Mouse (Mus musculus) myocyte (in vitro differentiated cells): ENCODE results near the gene Pakap. TPM values are rescaled to one million over a fixed set of nuclear protein-coding genes. Genes with fewer than 3 reads are reported as not detected.

Source experiments
- H3K27me3 ChIP-seq: one replicate; pipeline ENCODE4 v1.6.1; 2011; ENCODE audit not compliant: control insufficient read depth, insufficient read depth, insufficient read length
- H3K36me3 ChIP-seq: one replicate; pipeline ENCODE4 v1.6.1; 2011; ENCODE audit not compliant: control insufficient read depth, insufficient read depth
- H3K4me2 ChIP-seq: one replicate; pipeline ENCODE4 v1.6.1; 2011; ENCODE audit warnings: low read depth, control low read depth
- H3K4me3 ChIP-seq: one replicate; pipeline ENCODE4 v1.5.1; 2011; ENCODE audit warnings: mild to moderate bottlenecking, control low read depth, moderate library complexity
- H3K79me2 ChIP-seq: one replicate; pipeline ENCODE4 v1.6.1; 2011; ENCODE audit not compliant: control insufficient read depth, insufficient read depth
- H3ac ChIP-seq: one replicate; pipeline ENCODE4 v1.6.1; 2011; ENCODE audit not compliant: control insufficient read depth, insufficient read length
- CEBPB ChIP-seq: IDR thresholded peaks from 2 replicates; pipeline ENCODE4 v1.6.1; 2011; ENCODE audit warnings: mild to moderate bottlenecking, moderate library complexity; ENCODE audit not compliant: poor library complexity, insufficient read depth, severe bottlenecking
- E2F4 ChIP-seq: IDR thresholded peaks from one replicate; pipeline ENCODE4 v1.6.1; 2011; ENCODE audit warnings: mild to moderate bottlenecking, control low read depth, moderate library complexity; ENCODE audit not compliant: insufficient read depth
- MAX ChIP-seq: IDR thresholded peaks from one replicate; pipeline ENCODE4 v1.6.1; 2011; ENCODE audit warnings: low read depth, mild to moderate bottlenecking, control low read depth
- MYOD1 ChIP-seq, 3 experiments: IDR thresholded peaks; one replicate each; pipeline ENCODE4 v1.6.1; 2011; ENCODE audit warnings: control low read depth in 2 of 3, low read depth in 2 of 3, mild to moderate bottlenecking in 2 of 3, moderate library complexity in 1 of 3; ENCODE audit not compliant: insufficient read length in 2 of 3, control insufficient read depth in 1 of 3
- MYOG ChIP-seq, 3 experiments: IDR thresholded peaks; one replicate each; pipeline ENCODE4 v1.6.1; 2011; ENCODE audit warnings: control low read depth in 2 of 3, low read depth in 2 of 3, mild to moderate bottlenecking in 2 of 3; ENCODE audit not compliant: insufficient read length in 2 of 3, control insufficient read depth in 1 of 3, insufficient read depth in 1 of 3
- POLR2A ChIP-seq: IDR thresholded peaks from one replicate; pipeline ENCODE4 v1.6.1; 2011; ENCODE audit warnings: low read depth, mild to moderate bottlenecking, control low read depth, moderate library complexity; ENCODE audit not compliant: insufficient read length
- POLR2AphosphoS2 ChIP-seq: IDR thresholded peaks from one replicate; pipeline ENCODE4 v1.6.1; 2011; ENCODE audit warnings: low read depth, control low read depth; ENCODE audit not compliant: insufficient read length
- REST ChIP-seq: IDR thresholded peaks from one replicate; pipeline ENCODE4 v1.6.1; 2011; ENCODE audit warnings: mild to moderate bottlenecking, control low read depth, moderate library complexity; ENCODE audit not compliant: insufficient read depth, insufficient read length
- SRF ChIP-seq: IDR thresholded peaks from one replicate; pipeline ENCODE4 v1.6.1; 2011; ENCODE audit warnings: low read depth; ENCODE audit not compliant: control insufficient read depth, insufficient read length
- TCF12 ChIP-seq: IDR thresholded peaks from one replicate; pipeline ENCODE4 v1.6.1; 2011; ENCODE audit warnings: mild to moderate bottlenecking, control low read depth; ENCODE audit not compliant: poor library complexity, insufficient read depth, severe bottlenecking
- TCF3 ChIP-seq: IDR thresholded peaks from one replicate; pipeline ENCODE4 v1.6.1; 2011; ENCODE audit warnings: low read depth, control low read depth; ENCODE audit not compliant: insufficient read length
- USF1 ChIP-seq: IDR thresholded peaks from one replicate; pipeline ENCODE4 v1.6.1; 2011; ENCODE audit warnings: low read depth, mild to moderate bottlenecking, control low read depth, moderate library complexity
- polyA plus RNA-seq: library from polyadenylated mRNA; unstranded; fragments of >200 nt; fragmentation: generic; extraction: Trizol; gene quantifications from one replicate; pipeline ENCODE4 v1.2.1, GENCODE M21; 2012; ENCODE audit warnings: missing spikeins

Pakap gene
- polyA plus RNA-seq, 1 experiment = 6.5 TPM

DNA sequence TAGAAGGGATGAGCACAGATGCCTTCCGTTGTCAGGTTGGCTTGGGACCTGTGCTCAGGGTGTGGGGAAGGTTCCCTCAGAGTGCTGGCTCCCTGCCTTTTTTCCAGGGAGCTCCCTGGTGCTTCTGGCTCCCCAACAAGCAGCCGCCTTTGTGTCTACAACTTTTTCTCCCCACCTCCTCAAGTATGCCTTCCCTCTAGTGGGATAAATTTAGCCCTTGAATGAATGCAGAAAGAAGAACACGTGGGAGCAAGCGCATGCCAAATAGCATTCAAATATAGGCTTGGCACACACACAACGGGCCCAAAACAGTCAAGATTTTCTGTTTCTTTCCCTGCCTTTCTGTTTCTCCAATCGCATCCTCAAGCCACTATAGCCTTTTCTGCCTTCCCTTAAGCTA lies 6.9 kb upstream of the Pakap start:
- H3K4me3 ChIP-seq = peak overlapping the region; percentile 1
- H3ac ChIP-seq = no peak overlapping the region
- no peaks in the 10 kb centered on the region for H3K79me2 ChIP-seq
- no peaks in the 10 kb centered on the region for H3K36me3 ChIP-seq
- H3K4me2 ChIP-seq = peak overlapping the region; percentile 80
- TF ChIP-seq REST (no peak), USF1 (peak; percentile 55)
- no peaks in the 10 kb centered on the region for H3K27me3 ChIP-seq

DNA sequence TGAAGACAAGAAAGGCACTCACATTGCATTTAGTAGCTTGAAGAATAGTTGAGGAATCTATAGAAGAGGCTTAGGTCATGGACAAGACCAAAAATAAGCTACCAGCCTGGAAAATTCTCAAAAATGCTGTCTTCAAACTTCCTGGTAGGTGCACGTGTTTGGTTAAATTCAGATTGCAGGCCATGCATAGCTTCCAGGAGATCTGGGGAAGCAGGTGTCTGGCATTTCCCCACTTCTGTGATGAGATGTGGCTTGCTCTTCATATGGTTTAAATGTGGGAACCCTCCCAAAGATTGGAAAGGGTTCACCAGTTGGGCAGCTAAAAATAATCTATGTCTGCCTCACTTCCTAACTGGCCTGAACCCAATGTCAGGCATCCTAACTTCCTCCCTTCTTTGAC lies 2.7 kb upstream of the Pakap start:
- peaks cover 26% of the 10 kb centered on the region for H3K79me2 ChIP-seq
- no peak overlapping the region for H3K4me3 ChIP-seq
- H3ac ChIP-seq = no peak overlapping the region
- H3K27me3 ChIP-seq = no peaks in the 10 kb centered on the region
- peak overlapping the region; percentile 7 for H3K4me2 ChIP-seq
- H3K36me3 ChIP-seq = no peaks in the 10 kb centered on the region
- TF ChIP-seq MYOD1 (IDR thresholded peaks at IDR 0.05; ENCODE audit: control insufficient read depth in 1 of 3, insufficient read length in 2 of 3, low read depth in 2 of 3) = peak in 2 of 3 experiments; percentile 65 to 74
- TF ChIP-seq REST = no peak

DNA sequence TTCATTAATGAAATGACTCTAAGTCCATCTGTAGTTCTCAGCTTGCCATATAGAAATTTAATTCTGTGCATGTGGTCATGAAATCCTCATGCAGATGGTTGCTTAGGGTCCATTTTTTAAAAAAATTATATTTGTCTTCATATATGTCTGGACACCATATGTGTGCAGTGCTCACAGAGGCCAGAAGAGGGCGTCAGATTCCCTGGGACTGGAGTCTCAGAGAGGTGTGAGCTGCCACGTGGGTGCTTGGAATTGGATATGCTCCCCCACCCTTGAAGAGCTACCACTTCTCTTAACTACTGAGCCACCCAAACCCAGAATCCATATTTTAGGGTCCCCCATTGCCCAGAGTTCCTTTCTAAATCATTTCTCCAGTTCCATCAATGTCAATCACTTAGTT lies 2.2 kb upstream of the Pakap start:
- H3K79me2 ChIP-seq = peaks cover 31% of the 10 kb centered on the region
- H3K27me3 ChIP-seq = no peaks in the 10 kb centered on the region
- TF ChIP-seq MYOG (IDR thresholded peaks at IDR 0.05; ENCODE audit: control insufficient read depth in 1 of 3, insufficient read depth in 1 of 3, insufficient read length in 2 of 3, low read depth in 2 of 3) = no peak
- TF ChIP-seq E2F4 = no peak
- TF ChIP-seq MAX = no peak
- TF ChIP-seq POLR2AphosphoS2 = no peak
- TF ChIP-seq MYOD1 (IDR thresholded peaks at IDR 0.05; ENCODE audit: control insufficient read depth in 1 of 3, insufficient read length in 2 of 3, low read depth in 2 of 3) = no peak
- no peak for TF ChIP-seq REST
- no peak for TF ChIP-seq CEBPB
- H3K4me3 ChIP-seq = no peak overlapping the region
- no peak overlapping the region for H3ac ChIP-seq
- no peak overlapping the region for H3K4me2 ChIP-seq
- no peaks in the 10 kb centered on the region for H3K36me3 ChIP-seq

DNA sequence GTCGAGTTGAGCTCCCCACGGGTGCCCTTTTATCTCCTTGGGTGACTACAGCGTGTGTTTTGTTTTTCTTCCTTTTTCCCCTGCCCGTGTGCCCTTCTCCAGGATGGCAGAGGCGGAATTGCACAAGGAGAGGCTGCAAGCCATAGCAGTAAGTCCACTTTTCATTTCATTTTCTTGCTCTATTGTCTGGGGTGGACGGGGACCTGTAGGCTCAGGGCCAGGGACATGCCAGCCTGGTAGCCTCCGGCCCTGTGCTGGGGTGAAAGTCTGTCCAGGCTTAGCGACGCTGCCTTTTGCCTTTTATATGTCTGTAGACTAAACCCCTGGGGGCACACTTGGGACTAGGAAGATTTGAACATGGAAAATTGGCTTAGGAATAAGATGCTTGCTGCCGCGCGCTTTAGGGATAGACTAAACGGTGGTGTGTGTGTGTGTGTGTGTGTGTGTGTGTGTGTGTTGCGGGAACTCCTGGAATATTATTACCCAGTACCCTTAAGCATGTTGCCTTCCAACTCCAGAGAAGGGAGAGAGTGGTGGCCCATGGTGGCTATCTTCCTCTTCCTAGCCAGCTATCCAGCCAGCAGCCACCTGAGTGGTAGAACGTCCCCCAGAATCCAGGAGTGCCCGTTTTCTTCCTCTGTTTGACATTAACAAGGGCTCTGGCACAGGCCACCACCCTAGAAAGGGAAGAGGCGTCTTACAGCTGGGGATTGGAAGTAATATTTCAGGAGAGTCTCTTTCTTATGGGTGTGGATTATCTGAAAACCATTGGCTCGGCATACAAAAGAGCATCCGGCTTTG lies 489 bp downstream of the Pakap start:
- Histone ChIP-seq H3K79me2 (peaks cover 58% of the 10 kb centered on the region), H3ac (peak overlapping the region; percentile 34), H3K4me2 (peak overlapping the region; percentile 94), H3K27me3 (no peaks in the 10 kb centered on the region), H3K36me3 (peaks cover 8% of the 10 kb centered on the region), H3K4me3 (peak overlapping the region; percentile 82)
- TF ChIP-seq REST = no peak
- no peak for TF ChIP-seq MYOG (IDR thresholded peaks at IDR 0.05; ENCODE audit: control insufficient read depth in 1 of 3, insufficient read depth in 1 of 3, insufficient read length in 2 of 3, low read depth in 2 of 3)
- TF ChIP-seq MAX = no peak
- no peak for TF ChIP-seq CEBPB
- TF ChIP-seq MYOD1 (IDR thresholded peaks at IDR 0.05; ENCODE audit: control insufficient read depth in 1 of 3, insufficient read length in 2 of 3, low read depth in 2 of 3) = no peak
- no peak for TF ChIP-seq SRF
- no peak for TF ChIP-seq POLR2A
- TF ChIP-seq E2F4 = no peak
- TF ChIP-seq TCF12 = no peak
- no peak for TF ChIP-seq USF1
- no peak for TF ChIP-seq TCF3
- no peak for TF ChIP-seq POLR2AphosphoS2

DNA sequence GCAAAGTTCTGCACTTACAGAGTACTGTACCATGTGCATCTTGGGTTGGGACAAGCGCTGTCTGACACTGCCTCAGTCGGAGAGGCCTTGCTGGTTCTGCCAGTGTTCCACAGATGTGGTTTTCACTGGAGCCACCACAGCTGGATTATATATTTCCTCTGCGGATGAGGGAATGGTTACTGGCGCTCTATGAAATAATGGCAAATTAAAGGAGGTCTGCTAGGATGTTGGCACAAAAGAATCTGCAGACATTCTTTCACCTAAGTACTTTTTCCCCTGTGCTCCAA lies 1.0 kb downstream of the Pakap start:
- H3K4me3 ChIP-seq = peak overlapping the region; percentile 82
- peak overlapping the region; percentile 34 for H3ac ChIP-seq
- H3K79me2 ChIP-seq = peaks cover 63% of the 10 kb centered on the region
- H3K36me3 ChIP-seq = peaks cover 8% of the 10 kb centered on the region
- TF ChIP-seq TCF3 (no peak), E2F4 (no peak), POLR2AphosphoS2 (no peak), TCF12 (no peak), USF1 (no peak), MYOG (IDR thresholded peaks at IDR 0.05; ENCODE audit: control insufficient read depth in 1 of 3, insufficient read depth in 1 of 3, insufficient read length in 2 of 3, low read depth in 2 of 3) (no peak), CEBPB (no peak)
- H3K27me3 ChIP-seq = no peaks in the 10 kb centered on the region
- peak overlapping the region; percentile 94 for H3K4me2 ChIP-seq

DNA sequence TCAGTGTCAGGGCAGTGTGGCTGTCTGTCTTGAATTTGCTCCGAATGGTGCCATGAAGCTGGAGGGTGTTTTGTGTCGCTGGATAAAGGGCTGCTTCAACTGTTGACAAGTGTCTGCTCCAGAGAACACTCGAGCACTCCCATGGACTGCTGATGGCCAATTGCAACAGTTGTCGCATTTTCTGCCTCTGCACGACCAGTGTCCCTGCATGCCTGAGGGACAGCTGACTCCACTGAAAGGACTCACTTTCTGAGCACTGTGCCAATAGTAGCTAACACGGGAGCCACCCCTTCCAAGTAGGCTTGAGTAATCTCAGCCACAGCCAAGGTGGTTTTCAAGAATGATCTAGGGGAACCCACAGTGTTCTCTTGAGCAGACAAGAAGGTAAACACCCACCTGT lies 1.7 kb downstream of the Pakap start:
- Histone ChIP-seq H3K36me3 (peaks cover 8% of the 10 kb centered on the region), H3ac (peak overlapping the region; percentile 34), H3K4me3 (peak overlapping the region; percentile 82), H3K4me2 (peak overlapping the region; percentile 94), H3K79me2 (peaks cover 70% of the 10 kb centered on the region), H3K27me3 (no peaks in the 10 kb centered on the region)
- TF ChIP-seq E2F4 = no peak
- TF ChIP-seq CEBPB = no peak
- TF ChIP-seq POLR2A = peak; percentile 47
- TF ChIP-seq MYOG (IDR thresholded peaks at IDR 0.05; ENCODE audit: control insufficient read depth in 1 of 3, insufficient read depth in 1 of 3, insufficient read length in 2 of 3, low read depth in 2 of 3) = peak; percentile 75 to 98 (median 78)
- TF ChIP-seq MYOD1 (IDR thresholded peaks at IDR 0.05; ENCODE audit: control insufficient read depth in 1 of 3, insufficient read length in 2 of 3, low read depth in 2 of 3) = peak in 2 of 3 experiments; percentile 72 to 85
- peak; percentile 3 for TF ChIP-seq TCF12
